Mouse (Mus musculus) embryonic fibroblast, embryonic 13.5 days (primary cell): ENCODE measurements around the gene Cebpa.

Experiments used
- CTCF ChIP-seq: IDR thresholded peaks from 2 replicates; pipeline ENCODE4 v1.5.1; 2011; ENCODE audit warnings: mild to moderate bottlenecking, control low read depth, low read length, moderate library complexity, borderline replicate concordance; ENCODE audit not compliant: insufficient read depth
- POLR2A ChIP-seq: IDR thresholded peaks from 2 replicates; pipeline ENCODE4 v1.6.1; 2011; ENCODE audit warnings: low read depth, mild to moderate bottlenecking, control low read depth, low read length, moderate library complexity

GRCm38 (mm10) chr7:35137524-35137923 lies 18.4 kb downstream of the Cebpa start:
- TF ChIP-seq POLR2A (no peak), CTCF (no peak)
